Mouse (Mus musculus) myocyte (in vitro differentiated cells): ENCODE results near the gene Tmem26.

Experiments
- POLR2A ChIP-seq: IDR thresholded peaks from one replicate; pipeline ENCODE4 v1.6.1; 2011; ENCODE audit warnings: low read depth, mild to moderate bottlenecking, control low read depth, moderate library complexity; ENCODE audit not compliant: insufficient read length
- USF1 ChIP-seq: IDR thresholded peaks from one replicate; pipeline ENCODE4 v1.6.1; 2011; ENCODE audit warnings: low read depth, mild to moderate bottlenecking, control low read depth, moderate library complexity

DNA sequence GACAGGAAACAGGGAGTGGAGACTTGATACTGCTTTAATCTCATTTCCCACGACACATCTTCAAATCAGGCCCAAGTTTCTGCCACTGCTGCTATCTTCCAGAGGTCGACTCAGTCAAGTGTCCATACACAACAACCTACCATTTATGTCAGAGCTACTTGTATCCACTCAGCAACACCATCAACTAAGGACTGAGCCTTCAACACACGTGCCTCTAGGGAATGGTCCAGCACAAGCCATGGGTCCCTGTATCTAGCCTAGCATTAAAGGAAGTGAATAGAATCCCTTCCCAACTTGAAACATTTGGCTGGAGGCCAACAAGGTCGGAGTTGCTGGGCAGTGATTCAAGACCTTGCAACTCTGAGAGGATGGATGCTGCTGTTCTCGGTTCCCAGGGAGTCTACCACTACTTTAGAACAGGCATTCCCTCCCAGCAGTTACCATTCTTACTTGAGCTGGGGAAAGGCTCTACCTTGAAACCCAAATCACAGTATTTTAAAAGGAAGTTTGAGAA is 2.5 kb upstream of the Tmem26 start:
- no peak for TF ChIP-seq POLR2A
- no peak for TF ChIP-seq USF1
